Mouse (Mus musculus) fibroblast of lung, adult 2 months (primary cell): ENCODE measurements around the gene E130309D02Rik.

Experiments
- DNase-seq: peaks from one replicate; pipeline ENCODE4 v3.0.0-alpha.2; 2011; ENCODE audit warnings: low read depth

Gene E130309D02Rik

DNA sequence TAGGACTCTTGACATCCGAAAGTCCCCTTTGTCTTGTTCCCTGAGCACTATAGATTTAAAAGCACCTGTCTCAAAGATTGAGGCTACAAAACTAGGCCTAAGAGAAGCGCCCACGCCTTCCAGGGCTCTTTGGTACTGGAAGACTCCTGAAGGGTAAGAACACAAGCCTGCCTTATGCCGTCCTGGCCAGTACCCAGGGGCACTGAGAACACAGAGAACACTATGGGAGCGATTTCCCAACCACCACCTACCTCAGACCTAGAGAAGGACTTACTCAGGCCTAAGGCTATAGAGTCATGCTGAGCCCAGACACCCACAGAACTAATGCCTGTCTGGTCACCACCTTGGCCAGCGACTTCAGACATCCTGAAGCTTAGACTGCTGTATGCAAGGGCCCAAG is 48.4 kb downstream of the E130309D02Rik start:
- peak; percentile 8 for DNase-seq

GRCm38 (mm10) chr5:143265409-143265808 is 49.8 kb downstream of the E130309D02Rik start:
- no peak for DNase-seq

DNA sequence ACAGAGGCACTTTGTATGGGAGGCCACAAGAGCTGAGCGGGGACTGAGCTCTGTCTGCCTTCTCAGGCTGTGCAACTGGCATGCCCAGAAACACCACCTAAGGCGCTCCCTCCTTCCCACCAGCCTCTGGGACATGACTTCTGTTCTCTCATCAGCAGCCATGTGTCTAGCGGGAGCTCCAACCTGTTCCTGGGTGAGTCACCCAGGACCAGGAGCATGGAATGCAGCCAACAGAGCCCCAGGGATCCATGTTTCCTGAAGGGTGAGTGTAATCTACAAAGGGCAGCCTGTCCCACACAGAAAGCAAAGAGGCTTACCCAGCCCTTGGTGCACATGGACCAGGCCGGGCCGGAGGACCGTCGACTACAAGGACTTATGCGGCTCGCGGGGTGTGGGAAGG is 50.5 kb downstream of the E130309D02Rik start:
- no peak for DNase-seq

DNA sequence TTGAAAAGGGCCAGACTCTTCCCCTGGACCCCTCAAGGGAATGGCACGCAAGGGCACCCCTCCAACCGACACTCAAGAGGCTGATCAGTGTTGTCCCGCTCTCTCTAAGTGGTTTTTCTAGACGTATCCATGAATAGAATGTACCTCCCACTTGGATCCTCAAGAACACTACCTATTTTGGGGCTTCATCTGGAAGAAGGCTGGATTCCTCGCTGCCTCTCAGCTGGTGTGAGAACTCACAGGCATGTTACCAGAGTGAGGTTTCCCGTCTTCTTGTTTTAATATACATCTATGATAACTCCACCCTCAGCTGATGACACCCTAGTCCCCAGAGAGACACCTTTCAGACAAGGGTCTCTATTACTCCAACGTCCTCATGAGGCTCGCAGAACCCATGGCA is 53.5 kb downstream of the E130309D02Rik start:
- DNase-seq = no peak

GRCm38 (mm10) chr5:143255802-143256201 is 59.4 kb downstream of the E130309D02Rik start:
- DNase-seq = no peak

- DNase-seq = no peak
These were observed 60.0 kb downstream of the E130309D02Rik start for GRCm38 (mm10) chr5:143255131-143255519.

- DNase-seq = no peak
These were observed 60.6 kb downstream of the E130309D02Rik start for GRCm38 (mm10) chr5:143254487-143255130.

DNA sequence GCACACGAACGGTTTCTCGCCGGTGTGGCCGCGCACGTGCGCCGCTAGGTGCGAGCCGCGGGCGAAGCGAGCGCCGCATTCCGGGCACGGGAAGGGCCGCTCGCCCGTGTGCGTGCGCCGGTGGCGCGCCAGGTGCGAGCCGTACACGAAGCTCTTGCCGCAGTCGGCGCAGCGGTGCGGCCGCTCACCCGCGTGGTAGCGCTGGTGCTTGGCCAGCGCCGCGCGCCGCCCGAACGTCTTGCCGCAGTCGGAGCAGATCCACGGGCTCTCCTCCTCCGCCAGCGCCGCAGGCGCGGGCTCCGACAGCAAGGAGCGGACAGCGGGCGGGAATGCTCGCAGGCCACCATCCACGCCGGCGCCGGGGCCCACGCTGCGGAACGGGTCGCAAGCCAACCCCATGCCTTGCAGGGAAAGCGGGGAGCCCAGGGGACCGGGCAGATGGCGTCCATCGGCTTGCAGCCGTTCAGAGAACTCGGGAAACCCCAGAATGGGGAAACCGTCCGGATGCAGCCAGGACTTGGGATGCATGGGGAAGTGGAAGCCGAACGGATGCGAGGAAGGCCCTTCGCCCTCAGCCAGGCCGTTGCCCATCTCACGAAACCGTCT is 61.2 kb downstream of the E130309D02Rik start:
- DNase-seq = no peak

DNA sequence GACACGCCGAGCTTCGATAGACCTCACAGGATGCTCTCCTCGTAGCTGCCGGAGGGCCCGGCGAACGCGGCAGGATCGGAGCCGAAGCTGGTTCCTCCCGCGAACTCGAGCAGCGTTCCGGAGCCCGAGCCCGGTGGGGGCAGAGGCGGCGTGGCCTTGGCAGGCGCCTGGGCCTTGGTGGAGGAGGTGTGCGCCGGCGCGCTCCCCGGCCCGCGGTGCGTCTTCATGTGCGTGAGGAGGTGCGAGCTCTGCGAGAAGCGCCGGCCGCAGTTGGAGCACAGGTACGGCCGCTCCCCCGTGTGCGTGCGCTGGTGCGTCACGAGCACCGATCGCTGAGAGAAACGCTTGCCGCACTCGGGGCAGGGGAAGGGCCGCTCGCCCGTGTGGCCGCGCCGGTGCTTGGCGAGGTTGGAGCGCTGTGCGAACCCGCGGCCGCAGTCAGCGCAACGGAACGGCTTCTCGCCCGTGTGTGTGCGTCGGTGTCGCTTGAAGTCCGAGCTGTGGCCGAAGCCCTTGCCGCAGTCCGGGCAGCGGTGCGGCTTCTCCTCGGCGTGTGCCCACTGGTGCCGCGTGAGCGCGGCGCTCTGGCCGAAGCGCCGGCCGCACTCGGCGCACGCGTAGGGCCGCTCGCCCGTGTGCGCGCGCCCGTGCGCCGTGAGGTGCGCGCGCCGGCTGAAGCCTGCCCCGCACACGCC is 61.8 kb downstream of the E130309D02Rik start:
- no peak for DNase-seq

DNA sequence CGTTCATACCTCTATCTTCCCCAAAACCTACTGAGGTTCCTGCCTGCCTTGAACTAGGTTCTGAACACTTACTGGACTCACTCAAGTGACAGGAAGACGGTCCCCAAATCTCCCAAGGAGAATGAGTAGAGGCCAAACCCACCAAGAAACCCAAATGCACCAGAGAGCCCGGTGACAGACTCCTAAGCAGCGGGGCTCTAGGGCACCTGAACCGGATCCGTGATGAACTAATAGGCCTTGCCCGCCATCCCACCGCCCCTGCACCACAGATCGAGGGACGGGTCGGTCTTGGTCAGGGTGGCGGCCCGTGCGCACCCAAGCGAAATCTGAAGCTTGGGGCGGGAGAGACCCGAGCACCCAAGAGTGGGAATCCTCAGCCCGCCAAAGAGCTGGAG is 62.4 kb downstream of the E130309D02Rik start:
- DNase-seq = no peak

GRCm38 (mm10) chr5:143252039-143252438 is 63.1 kb downstream of the E130309D02Rik start:
- no peak for DNase-seq
